Mouse (Mus musculus) hindbrain, embryonic 11.5 days (tissue): ENCODE results near the gene Acot2. TPM values are rescaled to one million over a fixed set of nuclear protein-coding genes. Genes with fewer than 3 reads are reported as not detected.
"Not testable (repeated sequence)": the region's sequence is repeated elsewhere in the genome, so short reads cannot be mapped to it uniquely, and the experiment has no call there.

Experiments used
- ATAC-seq: fragments of 200-750 bp; cut with Nextera tagmentation; 2 replicates; pipeline ENCODE4 v1.8.0; 2017; ENCODE audit warnings: mild to moderate bottlenecking, moderate TSS enrichment, moderate library complexity; ENCODE audit not compliant: low FRiP score
- DNase-seq: peaks from one replicate; pipeline ENCODE4 v3.0.0-alpha.2; 2015; ENCODE audit warnings: low spot score
- H3K27ac ChIP-seq: fragments of 300-500 bp; sonication (generic); 2 replicates; pipeline ENCODE4 v1.5.1; 2014; ENCODE audit warnings: mild to moderate bottlenecking, low read depth, low read length
- H3K27me3 ChIP-seq: fragments of 300-500 bp; sonication (generic); 2 replicates; pipeline ENCODE4 v1.6.1; 2014; ENCODE audit warnings: mild to moderate bottlenecking, low read length, moderate library complexity, mixed read lengths; ENCODE audit not compliant: control insufficient read depth, insufficient read depth
- H3K36me3 ChIP-seq: fragments of 300-500 bp; sonication (generic); 2 replicates; pipeline ENCODE4 v1.6.1; 2014; ENCODE audit warnings: mild to moderate bottlenecking, low read length, moderate library complexity, mixed read lengths; ENCODE audit not compliant: control insufficient read depth, insufficient read depth
- H3K4me1 ChIP-seq: fragments of 300-500 bp; sonication (generic); replicated peaks from 2 replicates; pipeline ENCODE4 v1.6.1; 2014; ENCODE audit warnings: low read length, mixed read lengths; ENCODE audit not compliant: control insufficient read depth, insufficient read depth
- H3K4me2 ChIP-seq: fragments of 300-500 bp; sonication (generic); replicated peaks from 2 replicates; pipeline ENCODE4 v1.6.1; 2014; ENCODE audit warnings: mild to moderate bottlenecking, low read depth, low read length
- H3K4me3 ChIP-seq: fragments of 300-500 bp; sonication (generic); 2 replicates; pipeline ENCODE4 v1.5.1; 2014; ENCODE audit warnings: low read depth, low read length
- H3K9ac ChIP-seq: fragments of 300-500 bp; sonication (generic); 2 replicates; pipeline ENCODE4 v1.6.1; 2014; ENCODE audit warnings: low read depth, low read length
- H3K9me3 ChIP-seq: fragments of 300-500 bp; sonication (generic); 2 replicates; pipeline ENCODE4 v1.6.1; 2016; ENCODE audit warnings: low read length; ENCODE audit not compliant: control insufficient read depth
- WGBS: fragments of 180-500 bp; shearing (Covaris S2); extraction: QIAGEN DNeasy Blood & Tissue Kit; methylation state at CpG from one replicate; pipeline ENCODE4 v1.1.7; 2014; 5-methylcytosine and 5-hydroxymethylcytosine counted together
- polyA plus RNA-seq: library from polyadenylated mRNA; unstranded; fragments of >200 nt; fragmentation: Nextera tagmentation; extraction: Ambion mirVana; gene quantifications from 2 replicates; pipeline ENCODE4 v1.2.1, GENCODE M21; 2014

Gene Acot2
- 14.0 and 15.7 TPM in 2 replicates for polyA plus RNA-seq

DNA sequence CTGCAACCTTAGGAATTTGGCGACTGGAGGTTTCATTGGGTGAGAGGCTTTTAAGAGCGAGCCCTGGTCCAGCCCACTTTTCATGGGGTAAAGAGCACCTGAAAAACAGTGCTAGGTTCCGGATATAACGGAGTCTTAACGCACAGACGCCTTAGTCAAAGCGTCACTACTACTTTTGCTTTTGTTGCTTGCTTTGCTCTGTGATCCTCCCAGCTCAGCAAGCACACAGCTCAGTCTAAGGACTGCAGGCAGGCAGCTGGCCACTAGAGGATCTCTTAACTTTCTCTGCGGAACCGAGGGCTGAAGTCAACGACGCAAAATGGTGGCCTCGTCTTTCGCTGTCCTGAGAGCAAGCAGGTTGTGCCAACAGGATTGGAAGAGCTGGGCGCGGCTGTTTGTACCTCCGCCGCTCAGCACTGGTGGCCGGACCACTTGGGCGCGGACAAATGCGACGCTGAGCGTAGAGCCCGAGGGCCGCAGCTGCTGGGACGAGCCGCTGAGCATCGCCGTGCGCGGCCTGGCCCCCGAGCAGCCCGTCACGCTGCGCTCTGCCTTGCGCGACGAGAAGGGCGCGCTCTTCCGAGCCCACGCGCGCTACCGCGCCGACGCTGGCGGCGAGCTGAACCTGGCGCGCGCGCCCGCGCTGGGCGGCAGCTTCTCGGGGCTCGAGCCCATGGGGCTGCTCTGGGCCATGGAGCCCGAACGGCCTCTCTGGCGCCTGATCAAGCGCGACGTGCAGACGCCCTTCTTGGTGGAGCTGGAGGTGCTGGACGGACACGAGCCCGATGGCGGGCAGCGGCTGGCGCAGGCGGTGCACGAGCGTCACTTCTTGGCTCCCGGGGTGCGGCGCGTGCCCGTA, at the start of gene Acot2:
Acot2 (plus strand) TSS at position 279 of the 859 bp plus-strand sequence.
- Histone ChIP-seq H3K27me3 (no peaks in the 10 kb centered on the region), H3K4me1 (no peaks in the 10 kb centered on the region), H3K27ac (peak within 1 kb of the TSS; percentile 65), H3K9ac (peak within 1 kb of the TSS; percentile 65), H3K9me3 (no peaks in the 10 kb centered on the region), H3K4me2 (peak within 1 kb of the TSS; percentile 64), H3K36me3 (no peaks in the 10 kb centered on the region), H3K4me3 (peak within 1 kb of the TSS; percentile 43)
- DNase-seq (peak; percentile 81), ATAC-seq (peak; percentile 89)
- under 1% methylated on average over 66 of the region's 80 CpGs for WGBS

DNA sequence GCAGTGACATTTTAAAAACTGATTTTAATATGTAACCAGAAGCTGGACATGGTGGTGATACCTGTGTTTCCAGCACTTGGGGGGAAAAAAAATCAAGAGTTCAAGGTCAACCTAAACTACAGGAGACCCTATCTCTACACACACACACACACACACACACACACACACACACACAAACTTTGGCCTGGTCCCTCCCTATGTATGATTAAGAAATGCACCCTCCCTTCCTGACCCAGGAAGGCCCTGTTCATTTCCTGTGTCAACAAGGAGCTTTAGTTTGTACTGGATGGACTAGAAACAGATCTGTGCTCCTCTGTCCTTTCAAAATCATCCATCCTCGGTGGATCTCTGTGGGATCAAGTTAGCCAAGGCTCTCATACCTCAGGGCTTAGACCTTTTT, 49.1 kb upstream of the Acot2 start:
- H3K27me3 ChIP-seq, H3K9ac ChIP-seq, H3K9me3 ChIP-seq, H3K4me3 ChIP-seq, DNase-seq, ATAC-seq, H3K4me1 ChIP-seq, H3K4me2 ChIP-seq, H3K36me3 ChIP-seq, H3K27ac ChIP-seq: not testable (repeated sequence)
- 65% methylated on average over 1 of the region's 1 CpGs for WGBS

DNA sequence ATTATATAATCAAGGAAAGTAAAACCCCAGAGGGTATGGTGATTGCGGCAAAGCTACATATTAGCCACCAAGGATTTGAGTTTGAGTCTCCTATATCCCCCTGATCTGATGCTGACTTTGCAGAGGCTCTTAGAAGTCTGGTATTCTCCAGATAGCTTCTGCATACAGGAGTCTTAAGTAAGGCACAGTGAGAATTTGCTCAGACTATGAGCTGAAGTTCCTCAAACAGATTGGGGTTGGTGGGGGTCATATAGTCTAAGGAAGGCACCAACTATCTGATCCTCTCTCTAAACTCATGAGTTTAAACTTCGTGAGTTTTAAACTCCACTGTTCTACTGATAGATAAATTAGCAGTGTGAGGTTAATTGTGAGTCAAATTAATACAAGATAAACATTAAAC, 48.3 kb upstream of the Acot2 start:
- H3K9me3 ChIP-seq = no peaks in the 10 kb centered on the region
- no peaks in the 10 kb centered on the region for H3K4me1 ChIP-seq
- H3K4me3 ChIP-seq = no peak overlapping the region
- no peak overlapping the region for H3K4me2 ChIP-seq
- H3K36me3 ChIP-seq = no peaks in the 10 kb centered on the region
- WGBS = 78% methylated on average over 2 of the region's 2 CpGs
- no peak overlapping the region for H3K27ac ChIP-seq
- DNase-seq (no peak), ATAC-seq (no peak)
- no peaks in the 10 kb centered on the region for H3K27me3 ChIP-seq
- H3K9ac ChIP-seq = no peak overlapping the region

DNA sequence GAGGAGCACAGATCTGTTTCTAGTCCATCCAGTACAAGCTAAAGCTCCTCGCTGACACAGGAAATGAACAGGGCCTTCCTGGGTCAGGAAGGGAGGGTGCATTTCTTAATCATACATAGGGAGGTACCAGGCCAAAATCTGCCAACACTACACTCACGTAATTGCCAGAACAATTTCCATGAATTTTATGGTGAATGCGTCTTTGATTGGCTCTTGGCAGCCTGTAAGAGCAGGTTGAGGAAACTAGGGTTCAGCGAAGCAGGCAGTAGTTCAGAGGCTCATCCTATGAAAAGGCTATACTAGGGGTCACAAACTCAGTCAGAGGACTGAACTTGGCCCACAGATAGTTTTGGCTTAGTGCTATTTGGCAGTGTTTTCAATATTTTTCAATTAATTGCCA, 47.6 kb upstream of the Acot2 start:
- Histone ChIP-seq H3K36me3 (no peaks in the 10 kb centered on the region), H3K27me3 (no peaks in the 10 kb centered on the region), H3K9ac (no peak overlapping the region), H3K4me1 (no peaks in the 10 kb centered on the region), H3K4me2 (no peak overlapping the region), H3K27ac (no peak overlapping the region), H3K4me3 (no peak overlapping the region), H3K9me3 (no peaks in the 10 kb centered on the region)
- WGBS = 66% methylated on average over 4 of the region's 4 CpGs
- no peak for ATAC-seq
- no peak for DNase-seq

DNA sequence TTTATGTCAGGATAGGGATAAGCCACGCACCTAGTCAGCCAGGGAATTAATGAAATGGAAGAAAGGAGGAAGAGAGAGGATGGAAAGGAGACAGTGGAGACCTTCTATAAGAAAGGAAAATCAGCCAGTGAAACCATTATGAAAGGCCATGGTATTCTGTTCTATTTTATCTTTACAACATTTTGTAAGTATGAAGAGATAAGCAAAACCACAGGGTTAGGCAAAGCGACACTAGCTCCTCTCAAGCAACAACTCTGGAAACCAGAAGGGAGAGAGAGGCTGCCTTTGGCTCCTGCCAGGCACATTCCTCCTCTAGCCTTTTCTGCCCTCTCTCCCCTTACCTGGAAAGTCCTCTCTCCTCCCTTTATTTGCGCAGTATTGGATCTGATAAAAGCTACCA, 45.7 kb upstream of the Acot2 start:
- WGBS = 86% methylated on average over 3 of the region's 3 CpGs
- no peak for DNase-seq
- Histone ChIP-seq H3K27ac (no peak overlapping the region), H3K36me3 (no peaks in the 10 kb centered on the region), H3K9me3 (no peaks in the 10 kb centered on the region), H3K4me1 (no peaks in the 10 kb centered on the region), H3K4me3 (no peak overlapping the region), H3K27me3 (no peaks in the 10 kb centered on the region), H3K4me2 (no peak overlapping the region), H3K9ac (no peak overlapping the region)
- no peak for ATAC-seq

DNA sequence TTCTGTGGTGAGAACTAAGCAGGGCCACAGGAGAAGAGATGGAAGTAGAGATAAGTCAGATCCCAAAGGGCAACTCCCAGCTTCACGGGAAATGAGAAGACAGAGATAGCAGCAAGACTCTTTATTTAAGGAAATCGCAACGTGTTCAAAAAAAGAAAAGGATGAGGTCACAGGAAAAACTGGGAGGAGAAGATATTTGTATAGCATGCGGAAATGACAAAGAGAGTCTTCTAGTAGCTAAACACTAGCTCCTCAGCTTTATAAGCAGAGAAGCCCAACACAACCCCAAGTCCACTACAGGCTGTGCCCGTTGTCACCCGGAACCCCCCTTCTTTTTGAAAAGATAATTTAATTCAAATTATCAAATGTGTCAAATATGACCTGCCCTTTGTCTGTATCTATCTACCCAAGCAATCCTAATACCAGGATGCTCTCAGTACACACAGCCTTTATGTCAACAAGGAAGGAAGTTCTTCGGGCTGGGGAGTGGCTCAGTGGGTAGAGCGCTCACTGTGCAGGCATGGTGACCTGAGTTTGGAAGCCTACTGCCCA, 40.3 kb upstream of the Acot2 start:
- WGBS = 90% methylated on average over 8 of the region's 8 CpGs
- DNase-seq = no peak
- H3K4me2 ChIP-seq = no peak overlapping the region

DNA sequence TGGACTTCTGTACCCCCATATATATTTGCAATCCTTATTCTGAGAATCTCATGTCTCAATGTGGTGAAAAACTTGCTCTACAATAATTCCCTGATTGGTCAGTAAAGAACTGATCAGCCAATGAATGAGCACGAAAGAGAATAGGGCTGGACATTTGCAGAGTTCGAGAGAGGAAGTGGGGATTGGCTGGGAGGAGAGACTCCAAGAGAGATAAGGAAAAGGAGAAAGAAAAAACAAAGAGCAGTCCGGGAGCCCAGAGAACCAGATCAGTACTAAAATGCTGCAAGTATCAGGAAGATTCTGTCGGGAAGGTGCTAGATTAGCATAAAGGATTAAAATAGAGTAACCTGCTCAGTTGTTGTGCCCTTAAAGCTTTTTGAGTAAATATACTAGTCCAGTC, 38.6 kb upstream of the Acot2 start:
- no peak overlapping the region for H3K9ac ChIP-seq
- H3K27me3 ChIP-seq = no peaks in the 10 kb centered on the region
- H3K36me3 ChIP-seq = no peaks in the 10 kb centered on the region; the same call in 1 of the 2 replicates
- DNase-seq = no peak
- no peak overlapping the region for H3K4me2 ChIP-seq
- H3K27ac ChIP-seq = no peak overlapping the region
- WGBS = 85% methylated on average over 4 of the region's 4 CpGs
- ATAC-seq = no peak
- no peak overlapping the region for H3K4me3 ChIP-seq
- H3K9me3 ChIP-seq = no peaks in the 10 kb centered on the region
- H3K4me1 ChIP-seq = peaks cover 10% of the 10 kb centered on the region; the same call in 1 of the 2 replicates

More for the DNA sequence above, 40.3 kb upstream of the Acot2 start:
- H3K36me3 ChIP-seq = no peaks in the 10 kb centered on the region
- no peak overlapping the region for H3K9ac ChIP-seq
- H3K27me3 ChIP-seq = no peaks in the 10 kb centered on the region
- no peak for ATAC-seq
- H3K27ac ChIP-seq = no peak overlapping the region
- H3K4me1 ChIP-seq = peaks cover 7% of the 10 kb centered on the region; the same call in 1 of the 2 replicates
- H3K9me3 ChIP-seq = no peaks in the 10 kb centered on the region
- no peak overlapping the region for H3K4me3 ChIP-seq

DNA sequence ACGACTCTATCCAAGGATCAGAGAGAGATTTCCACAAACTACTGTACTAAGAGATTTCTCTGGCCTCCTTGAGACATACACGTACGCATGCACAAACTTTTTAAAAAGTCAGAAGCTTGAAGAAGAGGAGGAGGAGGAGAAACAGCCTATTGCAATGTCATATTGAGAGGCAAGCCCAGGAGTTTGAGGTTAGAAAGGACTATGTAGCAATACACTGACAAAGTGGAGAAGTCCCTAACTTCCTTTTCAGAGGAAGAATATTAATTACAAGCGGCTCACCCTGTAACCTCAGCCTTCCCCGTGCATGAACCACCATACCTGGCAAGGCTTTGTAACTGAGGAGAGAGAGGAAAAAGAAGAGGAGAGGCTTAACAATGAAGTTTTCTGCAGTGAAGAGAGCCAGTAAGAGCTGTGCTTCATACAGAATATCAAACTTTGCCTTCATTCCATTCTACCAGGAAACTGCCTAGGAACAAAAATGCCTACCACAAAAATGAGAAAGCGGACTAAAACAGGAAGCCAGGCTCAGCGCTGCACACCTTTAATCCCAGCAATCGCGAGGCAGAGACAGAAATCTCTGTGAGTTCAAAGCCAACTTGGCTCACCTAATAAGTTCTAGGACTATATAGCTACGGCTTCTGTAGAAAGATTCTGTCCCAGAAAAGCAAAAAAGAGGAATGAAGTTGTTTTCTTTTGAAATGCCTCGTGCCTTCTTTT, 37.7 kb upstream of the Acot2 start:
- Histone ChIP-seq H3K27me3 (no peaks in the 10 kb centered on the region), H3K4me3 (peak overlapping the region; percentile 90), H3K27ac (no peak overlapping the region), H3K4me2 (peak overlapping the region; percentile 95), H3K9ac (peak overlapping the region; percentile 84), H3K4me1 (peaks cover 10% of the 10 kb centered on the region; the same call in 1 of the 2 replicates), H3K36me3 (no peaks in the 10 kb centered on the region; the same call in 1 of the 2 replicates), H3K9me3 (no peaks in the 10 kb centered on the region)
- DNase-seq (no peak), ATAC-seq (no peak)
- 30% methylated on average over 11 of the region's 11 CpGs for WGBS
